Mouse (Mus musculus) heart, postnatal 0 days (tissue): ENCODE data around the gene Tmem274.

Experiments used
- CTCF ChIP-seq: IDR thresholded peaks from 2 replicates; pipeline ENCODE4 v1.5.1; 2016; ENCODE audit warnings: antibody characterized with exemption, control low read depth, low read depth
- EP300 ChIP-seq: IDR thresholded peaks from 2 replicates; pipeline ENCODE4 v1.6.1; 2016; ENCODE audit warnings: antibody characterized with exemption, low read depth

- peak; percentile 15; the same call in 1 of the 2 replicates for TF ChIP-seq CTCF
- no peak for TF ChIP-seq EP300
These were observed 8.1 kb downstream of the Tmem274 start, which contains the start of the genes Nmnat1 and Lzic for GRCm38 (mm10) chr4:149485053-149485824.
